Mouse (Mus musculus): ENCODE measurements around the gene Pex11g. TPM values are rescaled to one million over a fixed set of nuclear protein-coding genes. Genes with fewer than 3 reads are reported as not detected.

Gene Pex11g
- polyA plus RNA-seq, 1 experiment from 2014 or later: 11.6 TPM

GRCm38 (mm10) chr8:3428426-3428825 lies 39.1 kb downstream of the Pex11g start:
- H3K4me1 ChIP-seq (replicated peaks; ENCODE audit: control insufficient read depth, insufficient read depth): no peaks in the 10 kb centered on the region
- H3K27ac ChIP-seq (replicated peaks): no peak overlapping the region
- no peaks in the 10 kb centered on the region for H3K9me3 ChIP-seq (ENCODE audit: control insufficient read depth, low read length)
- peaks cover 11% of the 10 kb centered on the region for H3K36me3 ChIP-seq (ENCODE audit: control insufficient read depth, insufficient read depth, low read length)
- WGBS: 68% methylated on average over 2 of the region's 2 CpGs
- ATAC-seq (ENCODE audit: low FRiP score, low TSS enrichment) (no peak), DNase-seq (ENCODE audit: low spot score) (no peak)
- no peak for TF ChIP-seq EP300 (optimal IDR thresholded peaks at IDR 0.05)
- TF ChIP-seq CTCF (IDR thresholded peaks at IDR 0.05; ENCODE audit: low read depth): no peak
- H3K4me2 ChIP-seq (replicated peaks; ENCODE audit: low read depth): no peak overlapping the region
- no peaks in the 10 kb centered on the region for H3K27me3 ChIP-seq (ENCODE audit: control insufficient read depth, insufficient read depth, low read length)
- no peak overlapping the region for H3K4me3 ChIP-seq (ENCODE audit: low read depth, low read length)
- H3K9ac ChIP-seq (ENCODE audit: low read length): no peak overlapping the region

GRCm38 (mm10) chr8:3426211-3426610 lies 41.3 kb downstream of the Pex11g start:
- no peak for TF ChIP-seq EP300 (optimal IDR thresholded peaks at IDR 0.05)
- TF ChIP-seq CTCF (IDR thresholded peaks at IDR 0.05; ENCODE audit: low read depth): no peak
- no peaks in the 10 kb centered on the region for H3K4me1 ChIP-seq (replicated peaks; ENCODE audit: control insufficient read depth, insufficient read depth)
- DNase-seq (ENCODE audit: low spot score) (no peak), ATAC-seq (ENCODE audit: low FRiP score, low TSS enrichment) (0 out of 2 replicates have a peak, but pooled peaks have one; percentile 21)
- 57% methylated on average over 3 of the region's 3 CpGs for WGBS
- H3K9ac ChIP-seq (ENCODE audit: low read length): no peak overlapping the region
- no peak overlapping the region for H3K4me3 ChIP-seq (ENCODE audit: low read depth, low read length)
- H3K27ac ChIP-seq (replicated peaks): peak overlapping the region; percentile 49; the same call in 1 of the 2 replicates
- H3K4me2 ChIP-seq (replicated peaks; ENCODE audit: low read depth): no peak overlapping the region
- no peaks in the 10 kb centered on the region for H3K27me3 ChIP-seq (ENCODE audit: control insufficient read depth, insufficient read depth, low read length)
- H3K9me3 ChIP-seq (ENCODE audit: control insufficient read depth, low read length): no peaks in the 10 kb centered on the region
- no peaks in the 10 kb centered on the region; the same call in 1 of the 2 replicates for H3K36me3 ChIP-seq (ENCODE audit: control insufficient read depth, insufficient read depth, low read length)

- peak overlapping the region; percentile 78 for H3K27ac ChIP-seq (replicated peaks)
- WGBS: 50% methylated on average over 5 of the region's 5 CpGs
Observed at GRCm38 (mm10) chr8:3425217-3425616, 42.3 kb downstream of the Pex11g start.

GRCm38 (mm10) chr8:3421507-3421906 lies 46.0 kb downstream of the Pex11g start:
- Histone ChIP-seq H3K27me3 (ENCODE audit: control insufficient read depth, insufficient read depth, low read length) (no peaks in the 10 kb centered on the region), H3K36me3 (ENCODE audit: control insufficient read depth, insufficient read depth, low read length) (no peaks in the 10 kb centered on the region), H3K9ac (ENCODE audit: low read length) (no peak overlapping the region), H3K4me3 (ENCODE audit: low read depth, low read length) (no peak overlapping the region), H3K4me2 (replicated peaks; ENCODE audit: low read depth) (no peak overlapping the region), H3K27ac (replicated peaks) (no peak overlapping the region), H3K4me1 (replicated peaks; ENCODE audit: control insufficient read depth, insufficient read depth) (no peaks in the 10 kb centered on the region), H3K9me3 (ENCODE audit: control insufficient read depth, low read length) (no peaks in the 10 kb centered on the region)
- WGBS: 87% methylated on average over 5 of the region's 5 CpGs
- DNase-seq (ENCODE audit: low spot score): no peak
- TF ChIP-seq CTCF (IDR thresholded peaks at IDR 0.05; ENCODE audit: low read depth) (no peak), EP300 (optimal IDR thresholded peaks at IDR 0.05) (no peak)
- no peak for ATAC-seq (ENCODE audit: low FRiP score, low TSS enrichment)

More at GRCm38 (mm10) chr8:3425217-3425616, 42.3 kb downstream of the Pex11g start:
- H3K9me3 ChIP-seq (ENCODE audit: control insufficient read depth, low read length): no peaks in the 10 kb centered on the region
- H3K27me3 ChIP-seq (ENCODE audit: control insufficient read depth, insufficient read depth, low read length): no peaks in the 10 kb centered on the region
- H3K36me3 ChIP-seq (ENCODE audit: control insufficient read depth, insufficient read depth, low read length): no peaks in the 10 kb centered on the region; the same call in 1 of the 2 replicates
- no peaks in the 10 kb centered on the region for H3K4me1 ChIP-seq (replicated peaks; ENCODE audit: control insufficient read depth, insufficient read depth)
- H3K4me3 ChIP-seq (ENCODE audit: low read depth, low read length): no peak overlapping the region
- DNase-seq (ENCODE audit: low spot score) (peak; percentile 64), ATAC-seq (ENCODE audit: low FRiP score, low TSS enrichment) (peak; percentile 81)
- no peak overlapping the region for H3K9ac ChIP-seq (ENCODE audit: low read length)
- TF ChIP-seq EP300 (optimal IDR thresholded peaks at IDR 0.05): peak; percentile 75
- peak; percentile 31 for TF ChIP-seq CTCF (IDR thresholded peaks at IDR 0.05; ENCODE audit: low read depth)
- H3K4me2 ChIP-seq (replicated peaks; ENCODE audit: low read depth): no peak overlapping the region

- H3K27ac ChIP-seq (replicated peaks): no peak overlapping the region
- no peak for TF ChIP-seq EP300 (optimal IDR thresholded peaks at IDR 0.05)
- TF ChIP-seq CTCF (IDR thresholded peaks at IDR 0.05; ENCODE audit: low read depth): no peak
- no peak overlapping the region for H3K4me3 ChIP-seq (ENCODE audit: low read depth, low read length)
- H3K27me3 ChIP-seq (ENCODE audit: control insufficient read depth, insufficient read depth, low read length): no peaks in the 10 kb centered on the region
- 60% methylated on average over 10 of the region's 10 CpGs for WGBS
- H3K36me3 ChIP-seq (ENCODE audit: control insufficient read depth, insufficient read depth, low read length): no peaks in the 10 kb centered on the region
- peak overlapping the region; percentile 27; the same call in 1 of the 2 replicates for H3K9ac ChIP-seq (ENCODE audit: low read length)
- no peak overlapping the region for H3K4me2 ChIP-seq (replicated peaks; ENCODE audit: low read depth)
- H3K4me1 ChIP-seq (replicated peaks; ENCODE audit: control insufficient read depth, insufficient read depth): no peaks in the 10 kb centered on the region
- H3K9me3 ChIP-seq (ENCODE audit: control insufficient read depth, low read length): no peaks in the 10 kb centered on the region
- DNase-seq (ENCODE audit: low spot score): no peak
- ATAC-seq (ENCODE audit: low FRiP score, low TSS enrichment): no peak
Observed at GRCm38 (mm10) chr8:3420105-3420706, 47.3 kb downstream of the Pex11g start.

- Histone ChIP-seq H3K4me1 (replicated peaks; ENCODE audit: control insufficient read depth, insufficient read depth) (no peaks in the 10 kb centered on the region), H3K4me3 (ENCODE audit: low read depth, low read length) (no peak overlapping the region), H3K9ac (ENCODE audit: low read length) (no peak overlapping the region), H3K36me3 (ENCODE audit: control insufficient read depth, insufficient read depth, low read length) (no peaks in the 10 kb centered on the region), H3K9me3 (ENCODE audit: control insufficient read depth, low read length) (no peaks in the 10 kb centered on the region), H3K4me2 (replicated peaks; ENCODE audit: low read depth) (no peak overlapping the region), H3K27me3 (ENCODE audit: control insufficient read depth, insufficient read depth, low read length) (no peaks in the 10 kb centered on the region), H3K27ac (replicated peaks) (peak overlapping the region; percentile 73; the same call in 1 of the 2 replicates)
- WGBS: 59% methylated on average over 1 of the region's 1 CpGs
- peak; percentile 49; the same call in 1 of the 2 replicates for ATAC-seq (ENCODE audit: low FRiP score, low TSS enrichment)
- peak; percentile 39 for DNase-seq (ENCODE audit: low spot score)
- no peak for TF ChIP-seq EP300 (optimal IDR thresholded peaks at IDR 0.05)
- TF ChIP-seq CTCF (IDR thresholded peaks at IDR 0.05; ENCODE audit: low read depth): no peak
Observed at GRCm38 (mm10) chr8:3418101-3418500, 49.4 kb downstream of the Pex11g start.

Data from stomach, postnatal 0 days (tissue).